Comparison of ENCODE assay signal across 18 mouse cellular contexts in genomic region chr12:102947826-102948225, GRCm38 (mm10). TPM values are rescaled to one million over a fixed set of nuclear protein-coding genes. Genes with fewer than 3 reads are reported as not detected.
DNase-seq lines count a peak whose midpoint lies in the region; ATAC-seq and TF ChIP-seq lines count a peak whose summit lies in the region.
"Had no signal": no experiment of that assay in that cellular context is flagged by ENCODE, and none has a peak within 500 bp of the region (broad histone marks: within the 10 kb centered on the region; RNA-seq: fewer than 3 reads in every experiment).

No protein-coding gene starts in this region.

- no peak for ATAC-seq in hindbrain, embryonic 13.5 days (ENCODE audit: low FRiP score)
- ATAC-seq in hindbrain, embryonic 11.5 days (ENCODE audit: low FRiP score), result no peak
- no peak for ATAC-seq in hindbrain, embryonic 14.5 days (ENCODE audit: low FRiP score)
- no peak for ATAC-seq in midbrain, postnatal 0 days (ENCODE audit: low FRiP score)
- ATAC-seq: Patski had no signal

- peak overlapping the region; percentile 74 for H3K4me2 ChIP-seq in hindbrain, embryonic 13.5 days
- H3K4me2 ChIP-seq in hindbrain, embryonic 11.5 days (replicated peaks; ENCODE audit: low read depth, low read length), result no peak overlapping the region
- H3K4me2 ChIP-seq in hindbrain, embryonic 14.5 days (replicated peaks), result peak overlapping the region; percentile 82
- H3K4me2 ChIP-seq in midbrain, postnatal 0 days (ENCODE audit: low read depth, low read length, poor library complexity, severe bottlenecking), result peak overlapping the region; percentile 66

- DNase-seq in hindbrain, embryonic 11.5 days (ENCODE audit: low spot score), result no peak
- DNase-seq in ZHBTc4 (ENCODE audit: low read depth, low spot score) (peak; percentile 37), liver (no peak)
- no peak for DNase-seq in hindbrain, embryonic 14.5 days (ENCODE audit: low spot score)
- DNase-seq in midbrain, postnatal 0 days (ENCODE audit: low spot score), result no peak
- no peak for DNase-seq in adrenal gland, adult 8-10 months
- no peak for DNase-seq in right cerebral cortex, postnatal 25 days
- DNase-seq: adrenal gland, postnatal 25 days; cerebellum, adult 11-12 months; gastrocnemius, adult 2 months; thymus, postnatal 4 days had no signal

- no peak for TF ChIP-seq CTCF in midbrain, postnatal 0 days (IDR thresholded peaks at IDR 0.05)

- no peaks in the 10 kb centered on the region for H3K36me3 ChIP-seq in hindbrain, embryonic 13.5 days
- H3K36me3 ChIP-seq in hindbrain, embryonic 11.5 days (ENCODE audit: control insufficient read depth, insufficient read depth, low read length), result no peaks in the 10 kb centered on the region
- H3K36me3 ChIP-seq in hindbrain, embryonic 14.5 days (replicated peaks; ENCODE audit: control insufficient read depth, insufficient read depth), result no peaks in the 10 kb centered on the region
- H3K36me3 ChIP-seq in midbrain, postnatal 0 days (ENCODE audit: insufficient read depth, low read length), result no peaks in the 10 kb centered on the region
- H3K36me3 ChIP-seq: embryonic facial prominence, embryonic 13.5 days; liver, embryonic 15.5 days had no signal

- no peaks in the 10 kb centered on the region for H3K9me3 ChIP-seq in hindbrain, embryonic 13.5 days
- no peaks in the 10 kb centered on the region for H3K9me3 ChIP-seq in hindbrain, embryonic 11.5 days (ENCODE audit: control insufficient read depth, low read length)
- H3K9me3 ChIP-seq in hindbrain, embryonic 14.5 days (ENCODE audit: control insufficient read depth, low read length), result no peaks in the 10 kb centered on the region
- no peaks in the 10 kb centered on the region for H3K9me3 ChIP-seq in midbrain, postnatal 0 days (ENCODE audit: low read length)
- H3K9me3 ChIP-seq: embryonic facial prominence, embryonic 13.5 days; liver, embryonic 15.5 days had no signal

- H3K27ac ChIP-seq in hindbrain, embryonic 13.5 days, result no peak overlapping the region
- H3K27ac ChIP-seq in hindbrain, embryonic 11.5 days (ENCODE audit: low read depth, low read length), result no peak overlapping the region
- peak overlapping the region; percentile 96; the same call in 1 of the 2 replicates for H3K27ac ChIP-seq in hindbrain, embryonic 14.5 days
- H3K27ac ChIP-seq in midbrain, postnatal 0 days (ENCODE audit: low read depth, low read length), result peak overlapping the region; percentile 96
- H3K27ac ChIP-seq: embryonic facial prominence, embryonic 13.5 days; gastrocnemius, adult 2 months; liver, embryonic 15.5 days had no signal

- H3K4me1 ChIP-seq in hindbrain, embryonic 13.5 days (replicated peaks), result peaks cover 34% of the 10 kb centered on the region
- H3K4me1 ChIP-seq in hindbrain, embryonic 11.5 days (replicated peaks; ENCODE audit: control insufficient read depth, insufficient read depth, low read length), result no peaks in the 10 kb centered on the region
- H3K4me1 ChIP-seq in hindbrain, embryonic 14.5 days (replicated peaks; ENCODE audit: control insufficient read depth, insufficient read depth, low read length), result peaks cover 29% of the 10 kb centered on the region
- H3K4me1 ChIP-seq in midbrain, postnatal 0 days (ENCODE audit: insufficient read depth, low read length), result peaks cover 8% of the 10 kb centered on the region; the same call in 1 of the 2 replicates
- H3K4me1 ChIP-seq: liver, embryonic 15.5 days had no signal

- H3K4me3 ChIP-seq in hindbrain, embryonic 13.5 days, result peak overlapping the region; percentile 66
- no peak overlapping the region for H3K4me3 ChIP-seq in hindbrain, embryonic 11.5 days (ENCODE audit: low read depth, low read length)
- H3K4me3 ChIP-seq in hindbrain, embryonic 14.5 days (replicated peaks; ENCODE audit: low read length), result peak overlapping the region; percentile 55
- H3K4me3 ChIP-seq in midbrain, postnatal 0 days (ENCODE audit: low read depth, low read length), result peak overlapping the region; percentile 59

- H3K9ac ChIP-seq in hindbrain, embryonic 13.5 days, result no peak overlapping the region
- H3K9ac ChIP-seq in hindbrain, embryonic 11.5 days (ENCODE audit: low read depth, low read length), result no peak overlapping the region
- H3K9ac ChIP-seq in hindbrain, embryonic 14.5 days, result peak overlapping the region; percentile 62; the same call in 1 of the 2 replicates
- no peak overlapping the region for H3K9ac ChIP-seq in midbrain, postnatal 0 days (replicated peaks; ENCODE audit: low read length, poor library complexity, severe bottlenecking)
- H3K9ac ChIP-seq: liver, embryonic 15.5 days had no signal

- 23% methylated on average over 10 of the region's 10 CpGs for whole genome bisulfite sequencing in hindbrain, embryonic 13.5 days
- WGBS in hindbrain, embryonic 11.5 days, result 30% methylated on average over 10 of the region's 10 CpGs
- WGBS in hindbrain, embryonic 14.5 days, result 30% methylated on average over 10 of the region's 10 CpGs
- WGBS in midbrain, postnatal 0 days, result 33% methylated on average over 10 of the region's 10 CpGs

- peaks cover 7% of the 10 kb centered on the region; the same call in 1 of the 2 replicates for H3K27me3 ChIP-seq in hindbrain, embryonic 13.5 days
- no peaks in the 10 kb centered on the region for H3K27me3 ChIP-seq in hindbrain, embryonic 11.5 days (ENCODE audit: control insufficient read depth, insufficient read depth, low read length)
- no peaks in the 10 kb centered on the region for H3K27me3 ChIP-seq in hindbrain, embryonic 14.5 days (ENCODE audit: control insufficient read depth, insufficient read depth, low read length)
- no peaks in the 10 kb centered on the region for H3K27me3 ChIP-seq in midbrain, postnatal 0 days (ENCODE audit: insufficient read depth, low read length)

RNA-seq across cellular contexts. Expression of gene Unc79, which starts 0.8 kb away (rescaled TPM):
- polyA plus RNA-seq in hindbrain, embryonic 13.5 days (2015; fragmentation: Nextera tagmentation; extraction: Ambion mirVana), result 7.1 and 7.6 TPM in 2 replicates
- 3.7 and 4.5 TPM in 2 replicates for polyA plus RNA-seq in hindbrain, embryonic 11.5 days (2014; fragmentation: Nextera tagmentation; extraction: Ambion mirVana)
- 10.2 and 11.3 TPM in 2 replicates for polyA plus RNA-seq in hindbrain, embryonic 14.5 days (2014; fragmentation: Nextera tagmentation; extraction: Ambion mirVana)
- total RNA-seq in midbrain, postnatal 0 days (2014; rRNA removed), result 39.5 and 44.5 TPM in 2 replicates
- polyA plus RNA-seq in midbrain, postnatal 0 days (2015; fragmentation: Nextera tagmentation; extraction: Ambion mirVana), result 4.5 and 6.7 TPM in 2 replicates
- total RNA-seq in adrenal gland, adult 8-10 months (2022), result 1 to 10 TPM; 7.0 to 9.9 (median 8.6) TPM
- total RNA-seq: gastrocnemius, adult 2 months had no signal
- polyA plus RNA-seq: Patski had no signal

RNA-seq across cellular contexts. Expression of gene Cox8c, which starts 48.7 kb away (rescaled TPM):
- polyA plus RNA-seq in hindbrain, embryonic 13.5 days (2015; fragmentation: Nextera tagmentation; extraction: Ambion mirVana), result not detected in 2 replicates
- polyA plus RNA-seq in hindbrain, embryonic 11.5 days (2014; fragmentation: Nextera tagmentation; extraction: Ambion mirVana), result not detected in 2 replicates
- not detected in 2 replicates for polyA plus RNA-seq in hindbrain, embryonic 14.5 days (2014; fragmentation: Nextera tagmentation; extraction: Ambion mirVana)
- total RNA-seq in midbrain, postnatal 0 days (2014; rRNA removed), result not detected in 2 replicates
- polyA plus RNA-seq in midbrain, postnatal 0 days (2015; fragmentation: Nextera tagmentation; extraction: Ambion mirVana), result not detected in 2 replicates
- total RNA-seq in adrenal gland, adult 8-10 months (2022), result not detected
- total RNA-seq: adrenal gland, postnatal 25 days; gastrocnemius, adult 2 months; left cerebral cortex, postnatal 10 days; neutrophil, adult 5-6 weeks had no signal
- polyA plus RNA-seq: embryonic facial prominence, embryonic 13.5 days; kidney, embryonic 16.5 days; liver, embryonic 15.5 days; Patski had no signal

Comparison
In these comparisons a context has a peak if more than half of its experiments do, and no peak if none do; other contexts are left out.
1. H3K27ac ChIP-seq: peak in hindbrain, embryonic 14.5 days (single experiment) and midbrain, postnatal 0 days (single experiment); none in hindbrain, embryonic 13.5 days (single experiment) and hindbrain, embryonic 11.5 days (single experiment).